Mouse (Mus musculus): ENCODE measurements around the gene Plpp3. TPM values are rescaled to one million over a fixed set of nuclear protein-coding genes. Genes with fewer than 3 reads are reported as not detected.

Plpp3 gene
- polyA plus RNA-seq, 2 experiments: 112 to 117 TPM

GRCm38 (mm10) chr4:105252571-105253200 is 95.5 kb downstream of the Plpp3 start:
- Histone ChIP-seq H3K9ac (ENCODE audit: low read depth, low read length, severe bottlenecking) (no peak overlapping the region), H3K4me2 (replicated peaks; ENCODE audit: low read depth, low read length, severe bottlenecking) (no peak overlapping the region), H3K27me3 (ENCODE audit: control insufficient read depth, insufficient read depth, low read length) (no peaks in the 10 kb centered on the region), H3K4me3 (replicated peaks; ENCODE audit: low read length) (no peak overlapping the region), H3K27ac (replicated peaks; ENCODE audit: low read depth, low read length) (no peak overlapping the region), H3K4me1 (ENCODE audit: control insufficient read depth, insufficient read depth, low read length) (peaks cover 4% of the 10 kb centered on the region), H3K36me3 (ENCODE audit: control insufficient read depth, insufficient read depth, low read length) (no peaks in the 10 kb centered on the region), H3K9me3 (ENCODE audit: control insufficient read depth, low read length) (no peaks in the 10 kb centered on the region)
- WGBS: 46% methylated on average over 5 of the region's 5 CpGs
- no peak for TF ChIP-seq POLR2A (IDR thresholded peaks at IDR 0.05; ENCODE audit: borderline replicate concordance, extremely low read depth, insufficient read depth, insufficient read length)
- ATAC-seq (ENCODE audit: low FRiP score, low read depth): no peak
- no peak for DNase-seq (ENCODE audit: low spot score)

DNA sequence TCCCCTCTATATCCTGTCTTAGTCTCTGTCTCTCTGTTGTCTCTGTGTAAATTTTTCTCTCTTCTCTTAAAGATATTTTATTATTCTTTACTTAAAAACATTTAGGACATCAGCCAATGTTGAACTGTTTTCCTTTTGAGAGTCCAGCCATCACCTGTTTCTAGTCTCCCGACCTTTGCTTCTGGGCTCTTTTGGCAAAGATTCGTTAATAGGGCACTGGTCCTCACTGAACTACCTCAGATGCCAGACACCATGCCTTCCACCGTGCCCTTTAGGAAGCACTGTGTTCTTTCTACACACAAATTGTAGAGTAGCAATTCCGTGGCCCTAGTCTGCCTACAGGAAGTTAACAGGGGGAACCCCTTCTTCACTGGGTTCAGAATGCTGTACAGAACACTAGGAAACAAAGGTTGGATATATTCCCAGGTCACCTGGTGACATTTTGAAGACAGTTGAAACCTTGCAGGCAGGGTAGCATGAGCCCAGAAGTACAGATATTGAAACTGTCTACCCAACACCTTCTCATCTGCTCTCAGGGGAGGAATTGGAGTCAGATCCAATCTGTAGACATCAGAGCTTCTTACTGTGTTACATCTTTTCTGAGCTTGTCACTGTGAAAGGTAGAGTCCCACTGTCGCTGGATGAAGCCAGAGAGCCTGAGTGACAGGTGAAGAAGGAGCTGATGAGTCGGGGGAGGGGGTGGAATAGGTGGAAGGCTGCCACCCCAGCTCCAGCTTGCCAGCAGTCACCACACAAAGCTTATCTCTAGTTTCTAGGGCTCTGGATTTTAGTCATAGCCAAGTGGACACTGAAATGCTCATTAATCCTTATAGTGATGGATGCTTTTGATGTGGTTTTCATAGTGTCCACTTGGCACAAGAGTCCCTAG is 96.5 kb downstream of the Plpp3 start:
- Histone ChIP-seq H3K9me3 (ENCODE audit: control insufficient read depth, low read length) (no peaks in the 10 kb centered on the region), H3K4me3 (replicated peaks; ENCODE audit: low read length) (no peak overlapping the region), H3K27me3 (ENCODE audit: control insufficient read depth, insufficient read depth, low read length) (no peaks in the 10 kb centered on the region), H3K4me1 (ENCODE audit: control insufficient read depth, insufficient read depth, low read length) (peaks cover 7% of the 10 kb centered on the region), H3K4me2 (replicated peaks; ENCODE audit: low read depth, low read length, severe bottlenecking) (no peak overlapping the region), H3K36me3 (ENCODE audit: control insufficient read depth, insufficient read depth, low read length) (no peaks in the 10 kb centered on the region), H3K27ac (replicated peaks; ENCODE audit: low read depth, low read length) (no peak overlapping the region), H3K9ac (ENCODE audit: low read depth, low read length, severe bottlenecking) (no peak overlapping the region)
- DNase-seq (ENCODE audit: low spot score): no peak
- ATAC-seq (ENCODE audit: low FRiP score, low read depth): no peak
- 66% methylated on average over 6 of the region's 6 CpGs for whole genome bisulfite sequencing
- TF ChIP-seq POLR2A (IDR thresholded peaks at IDR 0.05; ENCODE audit: borderline replicate concordance, extremely low read depth, insufficient read depth, insufficient read length): no peak

- Histone ChIP-seq H3K4me2 (replicated peaks; ENCODE audit: low read depth, low read length, severe bottlenecking) (no peak overlapping the region), H3K36me3 (ENCODE audit: control insufficient read depth, insufficient read depth, low read length) (no peaks in the 10 kb centered on the region), H3K27ac (replicated peaks; ENCODE audit: low read depth, low read length) (no peak overlapping the region), H3K4me1 (ENCODE audit: control insufficient read depth, insufficient read depth, low read length) (peaks cover 7% of the 10 kb centered on the region), H3K9ac (ENCODE audit: low read depth, low read length, severe bottlenecking) (no peak overlapping the region), H3K27me3 (ENCODE audit: control insufficient read depth, insufficient read depth, low read length) (no peaks in the 10 kb centered on the region), H3K4me3 (replicated peaks; ENCODE audit: low read length) (no peak overlapping the region), H3K9me3 (ENCODE audit: control insufficient read depth, low read length) (no peaks in the 10 kb centered on the region)
- ATAC-seq (ENCODE audit: low FRiP score, low read depth) (no peak), DNase-seq (ENCODE audit: low spot score) (no peak)
- no peak for TF ChIP-seq POLR2A (IDR thresholded peaks at IDR 0.05; ENCODE audit: borderline replicate concordance, extremely low read depth, insufficient read depth, insufficient read length)
- WGBS: 84% methylated on average over 4 of the region's 4 CpGs
Observed at GRCm38 (mm10) chr4:105254365-105254764, 97.2 kb downstream of the Plpp3 start.

- Histone ChIP-seq H3K9ac (ENCODE audit: low read depth, low read length, severe bottlenecking) (no peak overlapping the region), H3K4me3 (replicated peaks; ENCODE audit: low read length) (no peak overlapping the region), H3K27me3 (ENCODE audit: control insufficient read depth, insufficient read depth, low read length) (no peaks in the 10 kb centered on the region), H3K4me2 (replicated peaks; ENCODE audit: low read depth, low read length, severe bottlenecking) (no peak overlapping the region), H3K4me1 (ENCODE audit: control insufficient read depth, insufficient read depth, low read length) (peaks cover 7% of the 10 kb centered on the region), H3K9me3 (ENCODE audit: control insufficient read depth, low read length) (no peaks in the 10 kb centered on the region), H3K27ac (replicated peaks; ENCODE audit: low read depth, low read length) (no peak overlapping the region), H3K36me3 (ENCODE audit: control insufficient read depth, insufficient read depth, low read length) (no peaks in the 10 kb centered on the region)
- ATAC-seq (ENCODE audit: low FRiP score, low read depth) (no peak), DNase-seq (ENCODE audit: low spot score) (no peak)
- 89% methylated on average over 3 of the region's 3 CpGs for WGBS
- no peak for TF ChIP-seq POLR2A (IDR thresholded peaks at IDR 0.05; ENCODE audit: borderline replicate concordance, extremely low read depth, insufficient read depth, insufficient read length)
Observed at GRCm38 (mm10) chr4:105255185-105255584, 98.0 kb downstream of the Plpp3 start.

- no peak for TF ChIP-seq POLR2A (IDR thresholded peaks at IDR 0.05; ENCODE audit: borderline replicate concordance, extremely low read depth, insufficient read depth, insufficient read length)
Observed at GRCm38 (mm10) chr4:105257667-105258560, 100.8 kb downstream of the Plpp3 start.

More at GRCm38 (mm10) chr4:105257667-105258560, 100.8 kb downstream of the Plpp3 start:
- Histone ChIP-seq H3K36me3 (ENCODE audit: control insufficient read depth, insufficient read depth, low read length) (no peaks in the 10 kb centered on the region), H3K27me3 (ENCODE audit: control insufficient read depth, insufficient read depth, low read length) (no peaks in the 10 kb centered on the region), H3K9me3 (ENCODE audit: control insufficient read depth, low read length) (no peaks in the 10 kb centered on the region), H3K9ac (ENCODE audit: low read depth, low read length, severe bottlenecking) (no peak overlapping the region), H3K4me3 (replicated peaks; ENCODE audit: low read length) (no peak overlapping the region), H3K4me2 (replicated peaks; ENCODE audit: low read depth, low read length, severe bottlenecking) (no peak overlapping the region), H3K4me1 (ENCODE audit: control insufficient read depth, insufficient read depth, low read length) (peaks cover 13% of the 10 kb centered on the region), H3K27ac (replicated peaks; ENCODE audit: low read depth, low read length) (no peak overlapping the region)
- 0 out of 2 replicates have a peak, but pooled peaks have one; percentile 30 for ATAC-seq (ENCODE audit: low FRiP score, low read depth)
- DNase-seq (ENCODE audit: low spot score): no peak
- WGBS: 55% methylated on average over 11 of the region's 11 CpGs
